Mouse (Mus musculus) ES-Bruce4 (cell line): Measurements from ENCODE around the gene Tmbim6.

Experiments
- CTCF ChIP-seq: IDR thresholded peaks from one replicate; pipeline ENCODE4 v1.8.1; 2011; ENCODE audit warnings: low read depth, low read length
- EP300 ChIP-seq: IDR thresholded peaks from 2 replicates; pipeline ENCODE4 v1.6.1; 2011; ENCODE audit warnings: low read depth, low read length; ENCODE audit not compliant: insufficient read depth
- POLR2A ChIP-seq: IDR thresholded peaks from one replicate; pipeline ENCODE4 v1.8.1; 2011; ENCODE audit warnings: low read length; ENCODE audit not compliant: insufficient read depth

DNA sequence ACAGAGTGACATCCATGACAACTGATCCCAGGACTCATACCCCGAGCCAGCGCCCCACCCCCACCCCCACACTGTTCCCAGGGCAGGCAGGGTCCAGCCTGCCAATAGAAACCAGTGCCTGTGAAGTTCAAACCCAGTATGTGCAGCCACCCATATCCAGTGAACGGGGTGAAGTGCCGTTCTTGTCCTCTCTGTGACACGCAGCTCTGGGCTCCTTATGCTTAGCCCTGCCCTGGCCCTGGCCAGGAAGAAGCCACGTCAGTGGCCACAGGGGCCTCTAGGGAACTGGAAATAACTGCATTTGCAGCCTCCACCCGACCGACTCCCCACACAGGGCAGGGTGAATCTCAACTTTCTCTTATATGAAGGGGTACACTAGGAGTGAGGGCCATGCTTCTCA is 39.3 kb downstream of the Tmbim6 start:
- TF ChIP-seq POLR2A (no peak), CTCF (no peak), EP300 (no peak)
